Mouse (Mus musculus) central nervous system, embryonic 14 days (tissue): ENCODE measurements around the gene Usp15. TPM values are rescaled to one million over a fixed set of nuclear protein-coding genes. Genes with fewer than 3 reads are reported as not detected.

Source experiments
- polyA plus RNA-seq: library from polyadenylated mRNA; depleted of rRNA; stranded (reverse); fragments of >200 nt; gene quantifications from 2 replicates; pipeline ENCODE4 v1.2.3, GENCODE M21; 2012; rRNA removed

Usp15 gene
- polyA plus RNA-seq: 51.8 and 53.0 TPM in 2 replicates

GRCm38 (mm10) chr10:123196835-123197559 is at the start of gene Usp15:
Gene Usp15 (minus strand): TSS chr10:123196995.

GRCm38 (mm10) chr10:123076245-123077023 is 120.4 kb downstream of the Usp15 start, which contains the start of gene Mon2:
Gene Mon2 (minus strand): TSS chr10:123076505.

Other genes with a start within 250 kb of the Usp15 start
- gene Mon2, start 120.5 kb downstream of the Usp15 start, polyA plus RNA-seq: 51.8 and 55.4 TPM in 2 replicates
- gene Fam19a2, start 67.0 kb upstream of the Usp15 start, polyA plus RNA-seq: 16.2 and 18.3 TPM in 2 replicates